Mouse (Mus musculus) heart, postnatal 0 days (tissue): ENCODE results near the gene H60b.

Experiments used
- CTCF ChIP-seq: IDR thresholded peaks from 2 replicates; pipeline ENCODE4 v1.5.1; 2016; ENCODE audit warnings: antibody characterized with exemption, control low read depth, low read depth
- EP300 ChIP-seq: IDR thresholded peaks from 2 replicates; pipeline ENCODE4 v1.6.1; 2016; ENCODE audit warnings: antibody characterized with exemption, low read depth

DNA sequence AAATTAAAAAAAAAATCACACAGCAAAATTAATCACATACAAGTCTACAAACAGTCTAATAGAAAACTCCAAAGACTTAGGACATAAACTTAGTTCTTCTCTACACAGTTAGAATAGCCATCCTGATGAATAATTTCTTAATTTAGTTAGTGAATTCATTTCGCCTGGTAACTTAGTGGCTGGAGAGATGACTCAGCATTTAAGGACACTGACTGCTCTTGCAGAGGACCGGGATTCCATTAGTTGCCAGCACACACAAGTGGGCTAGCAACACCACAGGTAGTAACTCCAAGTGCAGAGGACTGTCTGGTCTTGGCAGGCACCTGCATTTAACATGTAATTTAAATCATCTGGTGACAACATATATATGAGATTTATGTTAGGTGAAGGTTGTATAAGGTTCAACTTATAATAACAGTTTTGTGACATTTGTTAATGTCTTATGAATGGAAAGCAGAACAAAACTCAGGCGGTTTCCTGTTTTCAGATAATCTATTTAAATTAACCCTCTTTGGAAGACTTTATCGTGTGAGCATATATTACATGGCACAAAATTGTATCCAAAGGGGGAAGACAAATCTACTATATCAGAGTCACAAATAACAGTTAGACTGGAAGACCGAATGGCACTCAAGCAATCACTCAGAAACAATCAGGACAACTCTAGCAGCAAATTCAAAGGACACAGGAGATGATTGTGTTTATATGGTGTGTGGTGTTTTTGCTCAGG is 138.8 kb downstream of the H60b start:
- TF ChIP-seq CTCF, result no peak
- no peak for TF ChIP-seq EP300
